Mouse (Mus musculus): ENCODE measurements around the gene Cyb5d2.

Cyb5d2 gene

DNA sequence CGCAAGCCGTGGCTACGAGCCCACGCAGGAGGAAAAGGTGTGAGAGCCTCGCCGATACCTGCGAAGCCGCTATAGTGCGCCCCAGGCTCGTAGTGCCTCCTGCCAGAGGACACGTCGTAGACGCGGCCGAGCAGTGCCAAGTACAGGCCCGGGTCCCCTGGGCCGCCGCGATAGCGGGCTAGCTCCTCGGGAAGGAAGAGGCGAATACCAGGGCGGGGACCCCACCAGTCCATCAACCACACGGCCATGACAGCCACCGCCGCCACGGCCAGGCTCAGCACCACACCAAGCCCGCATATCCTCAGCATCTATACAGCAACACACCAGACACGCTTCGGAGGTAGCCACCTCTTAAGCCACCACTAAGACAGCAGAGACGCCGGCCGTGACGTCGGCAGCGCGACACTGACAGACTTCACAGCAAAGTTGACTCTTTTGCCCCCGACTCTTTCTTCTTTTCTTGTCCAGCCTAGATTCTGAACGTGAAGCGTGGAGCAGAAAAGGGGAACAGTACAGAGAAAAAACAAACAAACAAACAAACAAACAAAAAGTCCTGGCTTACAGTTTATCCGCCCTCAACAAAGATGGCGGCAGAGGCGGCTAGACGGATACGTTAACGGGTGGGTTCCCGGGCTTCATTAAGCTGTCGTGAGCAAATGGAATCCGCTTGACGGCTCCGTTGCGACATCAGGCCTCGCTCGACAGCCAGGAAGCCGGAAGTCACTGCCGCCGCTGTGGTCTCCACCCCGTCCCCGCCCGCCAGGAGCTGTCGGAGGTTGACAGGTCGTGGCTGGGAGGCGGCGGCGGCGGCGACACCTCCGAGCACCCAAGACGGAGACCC, at the start of gene Cyb5d2, which contains the start of gene Zzef1:
Gene Cyb5d2 (minus strand): TSS at position 688 of the 841 bp plus-strand sequence.
Gene Zzef1 (plus strand): TSS at position 772 of the 841 bp plus-strand sequence.
- DNase-seq (ENCODE audit: low spot score in 2 of 2), result peak; percentile 80 to 92

DNA sequence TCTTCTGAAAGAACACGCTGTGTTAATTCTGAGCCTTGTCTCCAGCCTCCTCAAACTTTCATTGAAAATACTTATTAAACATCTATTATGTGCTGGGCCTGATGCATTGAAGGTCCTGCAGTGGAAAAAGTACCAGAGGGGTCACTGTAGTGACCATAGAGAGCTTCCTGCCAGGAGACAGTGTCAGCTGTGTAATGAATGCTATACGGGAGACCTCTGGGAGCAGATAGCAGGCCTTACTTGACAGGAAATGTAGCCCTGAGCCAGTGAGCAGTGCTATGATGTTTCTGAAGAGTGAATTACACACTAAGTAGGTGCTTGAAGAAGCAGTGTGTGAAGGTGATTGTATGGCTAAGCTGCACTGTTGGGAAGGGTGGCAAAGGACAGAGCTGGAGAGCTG, 49.6 kb upstream of the Cyb5d2 start:
- no peak for DNase-seq (ENCODE audit: low spot score in 2 of 2)

DNA sequence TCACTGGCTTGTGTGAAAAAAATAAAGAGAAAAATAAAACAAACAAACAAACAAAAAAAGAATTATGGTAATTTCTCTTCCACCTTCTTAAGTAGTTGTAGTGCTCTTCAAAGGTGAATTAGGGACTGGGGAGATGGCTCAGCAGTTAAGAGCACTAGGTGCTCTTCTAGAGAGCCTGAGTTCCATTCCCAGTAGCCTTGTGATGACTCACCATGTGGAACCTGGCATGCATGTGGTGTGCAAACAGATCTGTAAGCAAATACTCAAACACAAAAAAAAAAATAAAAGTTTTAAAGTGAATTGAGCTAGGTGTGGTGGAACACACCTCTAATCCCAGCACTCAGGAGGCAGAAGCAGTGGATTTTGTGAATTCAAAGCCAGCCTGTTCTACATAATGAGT, 47.6 kb upstream of the Cyb5d2 start:
- DNase-seq (ENCODE audit: low spot score in 2 of 2), result no peak

DNA sequence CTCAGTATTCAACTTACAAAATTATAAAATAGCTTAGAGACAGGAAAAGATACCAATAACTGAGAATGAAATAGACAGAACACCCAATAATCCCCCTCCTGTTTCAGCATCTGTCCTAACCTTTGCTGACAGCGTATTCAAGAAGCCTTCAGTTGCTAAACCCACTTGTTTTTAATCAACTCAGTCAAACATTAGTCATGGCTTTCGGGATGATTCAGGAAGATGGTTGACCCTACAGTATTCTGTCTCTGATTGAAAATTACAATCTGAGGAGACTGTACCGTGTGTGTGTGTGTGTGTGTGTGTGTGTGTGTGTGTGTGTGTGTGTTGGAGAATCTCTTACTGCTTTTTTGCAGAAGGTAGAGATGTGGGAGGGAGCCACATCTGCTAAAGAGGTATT, 46.8 kb upstream of the Cyb5d2 start:
- no peak for DNase-seq (ENCODE audit: low spot score in 2 of 2)

DNA sequence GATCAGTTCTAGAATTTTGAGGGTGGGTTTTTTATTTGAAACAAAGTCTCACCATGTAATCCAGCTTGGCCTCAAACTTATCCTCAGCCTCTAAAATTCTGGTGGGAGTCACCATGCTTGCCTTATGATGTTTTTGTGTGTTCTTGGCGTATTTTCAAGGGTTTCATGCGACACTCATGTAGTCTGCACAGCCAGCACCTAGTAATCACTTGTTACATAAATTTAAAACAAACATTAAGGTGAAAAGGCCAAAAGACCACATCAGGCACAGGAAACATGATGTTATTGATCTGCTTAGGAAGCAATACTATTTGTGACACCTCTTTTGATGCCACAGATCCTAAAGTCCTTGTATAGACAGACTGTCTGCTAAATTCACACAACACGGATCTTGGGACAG, 33.9 kb upstream of the Cyb5d2 start:
- DNase-seq (ENCODE audit: low spot score in 2 of 2), result no peak

DNA sequence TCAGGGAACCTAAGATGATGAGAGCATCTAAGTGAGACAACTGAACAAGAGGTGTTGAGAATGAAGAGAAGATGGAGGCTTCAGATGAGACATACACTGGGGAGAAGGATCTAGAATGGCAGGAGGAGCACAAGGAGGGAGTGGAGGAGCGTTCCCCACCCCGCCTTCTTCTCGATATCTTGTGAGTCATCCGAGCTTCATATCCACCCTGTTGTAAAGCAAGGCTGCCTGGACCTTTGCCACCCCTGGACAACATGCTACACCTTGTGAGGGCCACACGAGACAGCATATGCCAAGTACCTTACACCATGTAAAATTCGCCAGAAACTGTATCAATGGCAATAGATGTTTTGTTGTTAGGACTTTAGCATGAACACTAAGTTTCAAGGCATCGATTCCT, 25.1 kb upstream of the Cyb5d2 start:
- DNase-seq (ENCODE audit: low spot score in 2 of 2), result no peak

DNA sequence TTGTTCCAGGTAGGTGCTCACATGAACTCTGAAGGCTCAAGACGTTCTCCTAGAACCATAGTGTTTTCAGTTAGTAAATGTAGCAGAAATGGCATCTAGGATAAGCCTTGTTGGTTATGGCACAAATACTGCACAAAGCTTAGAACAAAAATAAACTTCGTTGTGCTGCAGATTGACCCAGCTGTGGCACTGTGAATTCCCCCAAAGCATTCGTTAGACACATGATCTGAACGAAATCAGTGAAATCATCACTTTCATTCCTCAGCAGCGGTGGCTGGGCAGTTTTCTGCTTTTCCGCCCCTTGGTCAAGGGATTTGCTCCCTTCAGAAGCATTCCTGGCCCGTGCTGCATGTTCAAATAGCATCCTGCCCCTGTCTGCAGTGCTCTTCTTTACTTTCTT, 22.1 kb upstream of the Cyb5d2 start:
- no peak for DNase-seq (ENCODE audit: low spot score in 2 of 2)

DNA sequence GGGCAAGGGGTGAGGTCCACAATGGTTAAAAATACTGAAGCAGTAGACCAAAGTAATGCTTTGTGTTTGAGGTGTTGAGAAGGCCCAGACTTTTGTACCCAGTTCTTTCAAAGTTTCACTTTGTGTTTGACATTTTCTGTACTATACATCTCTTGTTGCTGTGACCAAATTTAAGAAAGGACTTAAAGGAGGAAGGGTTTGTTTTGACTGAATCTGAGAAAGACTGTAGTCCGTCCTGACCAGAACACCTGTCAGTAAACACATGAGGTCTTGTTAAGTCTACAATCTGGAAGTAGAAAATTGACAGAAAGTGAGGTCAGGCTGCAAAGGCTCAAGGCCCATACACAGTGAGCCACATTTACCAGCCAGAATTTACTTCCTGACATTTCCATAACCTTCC, 20.9 kb upstream of the Cyb5d2 start:
- DNase-seq (ENCODE audit: low spot score in 2 of 2), result no peak

DNA sequence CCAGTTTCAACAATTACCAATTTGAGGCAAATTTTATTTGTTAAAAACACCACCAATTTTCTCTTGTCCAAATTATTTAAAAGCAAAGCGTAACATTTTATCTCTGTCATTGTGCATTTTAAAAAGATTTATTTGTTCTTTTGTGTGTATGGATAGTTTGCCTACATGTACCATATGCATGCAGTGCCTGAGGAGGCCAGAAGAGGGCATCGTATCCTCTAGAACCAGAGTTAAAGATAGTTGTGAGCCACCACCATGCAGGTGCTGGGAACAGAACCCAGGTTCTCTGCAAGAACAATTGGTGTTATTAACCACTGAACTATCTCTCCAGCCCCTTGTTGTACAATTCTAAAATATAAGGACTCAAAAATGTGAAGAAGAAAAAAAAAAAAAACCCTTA, 18.2 kb upstream of the Cyb5d2 start:
- no peak for DNase-seq (ENCODE audit: low spot score in 2 of 2)

DNA sequence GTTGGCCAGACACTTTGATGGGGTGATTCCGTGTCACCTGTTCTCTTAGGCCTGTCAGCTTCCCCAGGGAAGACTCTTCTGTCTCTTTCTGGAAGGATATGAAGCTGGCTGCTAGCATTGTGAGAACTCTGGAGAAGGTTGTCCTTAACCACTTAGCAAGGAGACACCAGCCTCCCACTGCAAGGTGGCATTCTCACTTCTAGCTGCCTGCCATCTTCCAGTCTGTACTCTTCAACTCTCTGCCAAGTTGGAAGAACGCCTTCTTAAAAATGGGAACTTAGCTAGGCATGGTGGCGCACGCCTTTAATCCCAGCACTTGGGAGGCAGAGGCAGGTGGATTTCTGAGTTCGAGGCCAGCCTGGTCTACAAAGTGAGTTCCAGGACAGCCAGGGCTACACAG, 17.7 kb upstream of the Cyb5d2 start:
- DNase-seq (ENCODE audit: low spot score in 2 of 2), result no peak

DNA sequence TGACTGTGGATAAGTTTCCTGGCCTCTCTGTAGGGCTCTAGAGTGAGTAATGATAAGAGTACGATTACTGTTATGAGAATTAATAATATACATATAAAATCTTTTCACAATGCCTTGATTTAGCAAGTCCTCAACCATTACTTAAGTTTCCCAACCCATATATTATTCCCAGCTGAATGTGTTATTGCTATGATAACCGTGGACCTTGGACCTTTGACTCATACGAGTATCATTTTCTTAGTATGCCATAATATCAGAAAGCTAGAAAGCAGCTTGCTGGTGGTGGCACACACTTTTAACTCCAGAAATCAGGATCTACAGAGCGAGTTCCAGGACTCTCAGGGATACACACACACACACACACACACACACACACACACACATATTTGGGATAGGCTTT, 12.1 kb upstream of the Cyb5d2 start:
- DNase-seq (ENCODE audit: low spot score in 2 of 2), result no peak

DNA sequence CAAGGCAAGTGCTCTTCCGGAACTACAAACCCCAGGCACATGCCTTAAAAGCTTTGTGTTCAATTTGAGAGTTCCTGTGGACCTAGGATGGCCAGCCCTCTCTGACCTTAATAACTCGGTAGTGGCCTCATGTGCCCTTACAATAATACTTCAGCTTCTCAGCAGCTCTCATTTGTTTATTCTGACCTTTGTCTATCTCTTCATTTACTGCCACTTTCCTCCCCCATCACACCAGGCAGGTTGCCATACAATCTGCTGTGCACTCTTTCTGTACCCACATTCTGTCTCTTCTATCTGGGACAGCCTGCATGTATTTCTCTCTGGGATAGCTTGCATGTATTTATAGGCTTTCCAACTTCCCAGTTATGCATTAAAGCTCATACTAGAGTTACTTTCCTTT, 10.6 kb upstream of the Cyb5d2 start:
- no peak for DNase-seq (ENCODE audit: low spot score in 2 of 2)

DNA sequence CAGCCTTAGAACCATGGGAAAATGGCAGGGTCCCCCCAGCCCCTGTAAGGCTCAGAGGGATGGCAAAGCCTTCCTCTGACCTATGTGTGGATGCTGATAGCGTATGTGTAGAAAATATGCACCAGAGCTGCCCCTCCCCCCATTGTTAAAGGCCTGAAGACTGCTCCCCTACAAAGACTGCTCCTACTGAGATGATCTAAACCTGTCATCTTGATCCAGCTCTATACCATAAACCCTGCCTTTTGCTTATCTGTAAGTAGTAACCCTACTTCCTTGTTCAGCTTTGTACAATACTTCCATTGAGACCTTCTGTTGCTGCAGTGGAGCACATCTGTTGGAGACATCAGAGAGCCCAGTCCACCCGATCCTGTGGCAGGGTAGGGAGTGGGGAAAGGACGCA, 9.3 kb upstream of the Cyb5d2 start:
- no peak for DNase-seq (ENCODE audit: low spot score in 2 of 2)

DNA sequence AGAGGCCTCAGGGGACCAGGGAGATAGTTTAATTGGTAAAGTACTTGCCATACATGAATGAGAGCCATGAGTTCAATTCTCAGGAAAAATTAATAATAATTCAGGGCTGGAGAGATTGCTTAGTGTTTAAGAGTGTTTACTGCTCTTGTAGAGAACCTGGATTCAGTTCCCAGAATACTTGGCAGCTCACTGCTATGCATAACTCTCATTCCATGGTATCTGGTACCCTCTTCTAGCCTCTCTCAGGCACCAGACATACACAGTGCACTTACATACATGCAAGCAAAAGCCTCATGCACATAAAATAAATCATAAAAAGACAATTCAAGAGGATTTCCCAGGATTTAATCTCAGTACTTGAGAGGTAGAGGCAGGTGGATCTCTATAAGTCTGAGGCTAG, 8.6 kb upstream of the Cyb5d2 start:
- no peak for DNase-seq (ENCODE audit: low spot score in 2 of 2)

DNA sequence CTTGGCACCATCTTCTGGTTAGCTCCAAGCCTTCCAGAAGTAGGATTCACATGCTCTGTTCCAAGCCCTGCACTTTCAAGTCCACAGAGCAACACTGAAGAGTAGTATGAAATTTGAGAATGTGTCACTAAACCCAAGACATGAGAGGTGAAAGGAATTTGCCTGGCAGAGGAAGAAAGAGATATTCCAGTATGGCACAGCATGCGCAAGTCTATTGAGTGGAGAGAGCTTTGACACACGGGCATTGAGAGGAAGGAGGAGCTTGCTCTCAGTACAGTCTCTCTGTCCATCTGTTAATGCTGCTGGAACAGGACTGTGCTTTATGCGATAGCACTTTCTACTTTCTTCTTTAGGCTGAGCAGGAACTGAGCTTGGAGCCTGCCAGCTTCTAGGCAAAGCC, 7.1 kb upstream of the Cyb5d2 start:
- no peak for DNase-seq (ENCODE audit: low spot score in 2 of 2)

DNA sequence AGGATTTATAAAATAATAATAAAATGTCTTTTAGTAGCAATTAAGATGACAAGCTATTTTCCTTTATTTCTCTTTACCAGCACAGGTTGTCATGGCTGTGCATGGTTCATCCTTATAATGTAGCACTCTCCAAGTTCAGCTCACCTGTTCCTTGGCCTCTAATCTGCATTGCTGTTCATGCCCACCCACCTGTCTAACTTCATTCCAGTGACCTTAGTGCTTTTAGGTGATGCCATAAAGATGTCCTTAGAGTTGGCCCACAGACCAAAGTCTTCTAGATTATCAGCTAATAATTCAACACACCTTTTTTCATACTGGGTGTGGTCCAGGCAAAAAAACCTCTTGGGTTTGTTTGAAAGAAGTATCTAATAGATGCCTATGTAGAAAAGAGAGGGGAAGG, 5.2 kb upstream of the Cyb5d2 start:
- DNase-seq (ENCODE audit: low spot score in 2 of 2), result no peak

DNA sequence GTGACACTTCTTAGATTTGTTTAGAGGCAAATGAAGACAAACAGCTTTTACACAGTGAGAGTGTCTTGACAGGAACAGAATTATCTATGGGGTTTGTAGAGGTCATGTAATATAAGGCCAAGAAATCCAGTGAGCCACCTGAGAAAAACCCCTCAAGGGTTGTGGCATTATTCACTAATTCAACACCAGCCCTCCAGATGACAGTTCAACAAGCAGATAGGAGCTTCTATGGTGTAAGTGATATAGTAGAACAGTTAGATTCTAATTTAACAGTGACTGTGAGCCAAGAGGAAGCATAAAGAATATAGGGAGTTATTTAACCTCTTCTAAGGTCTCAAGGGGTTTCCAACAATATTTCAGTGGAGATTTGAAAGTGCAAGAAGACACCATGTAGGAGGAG, 2.2 kb upstream of the Cyb5d2 start:
- no peak for DNase-seq (ENCODE audit: low spot score in 2 of 2)

DNA sequence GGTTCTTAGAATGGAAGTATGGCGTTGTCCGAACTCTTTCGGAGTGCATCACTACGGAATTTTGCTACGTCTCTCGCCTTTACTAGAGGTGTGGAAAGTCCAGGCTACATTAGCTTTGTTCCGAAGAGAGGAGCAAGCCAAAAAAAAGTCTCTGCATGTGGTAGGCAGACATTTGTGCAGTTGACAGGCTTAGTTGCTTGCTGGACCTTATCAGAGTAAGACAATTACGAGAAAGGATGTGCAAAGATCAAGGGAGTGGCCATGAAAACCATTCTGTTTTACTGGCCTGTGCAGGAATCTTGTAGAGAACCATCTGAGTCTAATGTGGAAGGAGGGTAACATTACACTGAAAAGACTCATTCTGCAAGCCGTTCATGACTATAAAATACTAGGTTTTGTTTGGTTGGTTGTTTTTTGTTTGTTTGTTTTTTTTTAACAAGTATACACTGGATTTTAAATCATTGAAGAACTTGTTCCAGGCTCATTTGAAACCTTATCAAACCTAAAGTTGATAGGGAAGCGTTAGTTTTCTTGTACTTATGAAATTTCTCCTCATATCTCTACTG, 914 bp upstream of the Cyb5d2 start:
- no peak for DNase-seq (ENCODE audit: low spot score in 2 of 2)

DNA sequence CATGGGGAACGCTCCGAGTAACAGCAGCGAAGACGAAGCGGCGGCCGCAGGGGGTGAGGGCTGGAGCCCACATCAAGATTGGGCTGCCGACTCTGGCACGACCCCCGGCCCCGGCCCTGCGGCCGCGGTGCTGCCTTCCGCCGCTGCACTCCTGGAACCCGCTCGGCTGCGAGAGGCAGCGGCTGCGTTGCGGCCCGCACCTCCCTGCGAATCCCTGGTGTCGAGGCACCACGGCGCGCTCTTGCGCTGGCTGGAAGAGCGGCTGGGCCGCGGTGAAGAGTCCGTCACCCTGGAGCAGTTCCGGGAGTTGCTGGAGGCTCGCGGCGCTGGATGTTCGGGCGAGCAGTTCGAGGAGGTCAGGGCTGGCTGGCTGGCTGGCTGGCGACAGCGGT, 350 bp upstream of the Cyb5d2 start:
- DNase-seq (ENCODE audit: low spot score in 2 of 2), result peak in 1 of 2 experiments; percentile 9

DNA sequence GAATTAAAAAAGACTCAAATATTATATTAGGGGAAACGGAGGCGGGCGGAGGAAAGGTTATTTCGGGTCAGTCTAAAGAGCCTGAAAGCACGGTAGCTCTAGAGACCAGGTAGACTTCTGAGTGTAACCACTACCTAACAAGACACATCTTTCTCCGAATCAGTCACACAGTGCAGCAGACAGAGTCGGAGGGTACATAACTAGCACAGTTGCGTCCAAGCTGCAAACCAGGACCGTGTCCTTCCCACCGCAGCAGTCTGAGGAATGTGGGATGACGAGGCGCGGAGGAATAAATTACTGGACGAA, 840 bp downstream of the Cyb5d2 start:
- no peak for DNase-seq (ENCODE audit: low spot score in 2 of 2)

DNA sequence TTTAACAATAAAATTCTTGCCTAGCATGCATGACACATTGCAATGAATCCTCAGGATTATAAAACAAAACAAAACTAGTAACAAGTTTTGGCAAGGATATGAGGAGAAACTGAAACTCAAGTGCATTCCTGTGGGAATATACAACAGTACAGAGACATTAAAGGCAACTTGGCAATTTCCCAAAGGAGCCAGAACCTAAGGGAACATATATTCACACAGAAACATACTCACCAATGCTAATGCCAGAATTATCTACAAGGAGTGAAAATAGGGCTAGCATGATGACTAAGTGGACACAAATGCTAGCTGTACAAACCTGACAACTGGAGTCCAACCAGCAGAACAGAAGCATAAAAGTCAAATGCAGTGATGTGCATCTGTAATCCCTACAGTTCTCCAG, 3.9 kb downstream of the Cyb5d2 start:
- no peak for DNase-seq (ENCODE audit: low spot score in 2 of 2)

DNA sequence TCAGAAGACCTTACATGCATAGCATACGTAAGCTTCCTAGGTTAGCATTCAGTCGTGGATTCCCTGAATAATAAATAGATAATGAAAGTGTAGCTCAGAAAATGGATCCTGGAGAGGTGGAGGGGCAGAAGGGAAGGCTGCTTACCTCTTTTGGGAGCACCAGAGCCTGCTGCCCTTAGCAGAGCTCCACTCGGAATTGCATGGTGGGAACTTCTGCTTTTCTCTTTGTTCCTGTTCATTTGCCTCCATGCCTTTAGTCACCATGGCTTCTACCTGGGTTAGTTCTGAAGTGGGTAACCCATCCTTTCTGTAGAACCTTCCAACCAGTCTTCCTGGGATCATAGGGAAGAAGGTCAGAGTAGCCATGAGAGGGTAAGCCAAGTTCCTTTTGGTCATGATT, 13.4 kb downstream of the Cyb5d2 start:
- DNase-seq (ENCODE audit: low spot score in 2 of 2), result no peak

DNA sequence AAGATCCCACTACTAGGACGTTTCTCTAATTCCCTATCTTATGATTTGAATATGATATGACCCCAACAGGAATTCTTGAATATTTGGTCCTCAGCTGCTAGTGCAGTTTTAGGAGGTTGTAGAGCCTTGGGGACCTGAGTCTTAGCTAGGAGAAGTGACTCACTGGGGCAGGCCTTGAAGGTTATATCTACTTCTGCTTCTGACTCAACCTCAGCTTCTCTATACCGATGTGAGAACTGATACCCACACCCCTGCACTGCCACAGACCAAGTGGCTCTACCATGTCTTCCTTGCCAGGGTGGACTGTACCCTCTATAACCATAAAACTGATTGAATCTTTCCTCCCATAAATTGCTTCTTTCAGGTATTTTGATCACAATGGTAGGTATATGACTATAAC, 13.8 kb downstream of the Cyb5d2 start:
- no peak for DNase-seq (ENCODE audit: low spot score in 2 of 2)

DNA sequence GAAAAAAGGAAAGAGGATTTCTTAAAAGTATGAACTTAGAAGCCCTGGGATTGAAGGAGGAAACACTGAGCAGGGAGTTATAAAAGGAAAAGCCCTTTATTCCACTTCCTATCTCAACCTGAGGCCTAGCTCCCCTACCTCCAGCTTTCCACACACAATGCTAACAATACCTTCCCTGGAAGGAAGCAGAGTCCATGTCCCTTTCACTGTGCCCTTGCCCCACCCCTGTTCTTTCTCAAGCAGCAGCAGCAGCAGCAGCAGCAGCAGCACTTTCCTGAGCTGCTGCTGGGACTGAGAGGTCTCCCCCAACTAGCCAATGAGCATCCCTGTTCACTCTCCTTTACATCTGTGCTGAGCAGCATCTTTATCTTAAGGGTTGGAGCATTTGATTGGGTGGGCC, 17.0 kb downstream of the Cyb5d2 start:
- DNase-seq (ENCODE audit: low spot score in 2 of 2), result no peak
